Mouse (Mus musculus) lung, postnatal 25 days (tissue): ENCODE measurements around the gene Gm21103.
"Not testable (repeated sequence)": the region's sequence is repeated elsewhere in the genome, so short reads cannot be mapped to it uniquely, and the experiment has no call there.

Source experiments
- DNase-seq: peaks from one replicate; pipeline ENCODE4 v3.0.0; 2022; ENCODE audit warnings: low spot score

Gene Gm21103

DNA sequence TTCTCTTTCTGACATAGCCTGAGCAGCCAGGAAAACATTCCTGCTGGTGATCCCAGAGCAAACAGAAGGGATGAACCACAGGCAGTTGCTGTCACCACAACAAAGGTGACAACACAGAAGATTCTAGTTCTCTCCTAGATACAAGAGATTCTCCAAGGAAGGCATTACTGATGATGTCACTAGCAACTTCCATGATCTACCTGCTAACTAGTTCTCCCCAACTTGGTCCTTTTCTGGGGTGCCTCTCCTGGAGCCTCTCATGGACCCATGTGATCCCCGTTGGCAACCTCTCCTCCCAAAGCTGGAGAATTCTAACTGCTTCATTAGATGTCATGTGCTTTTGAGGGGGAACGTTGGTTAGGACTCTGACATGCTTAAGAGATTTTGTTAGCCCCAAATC is at the start of gene Gm21103:
Gm21103 (minus strand) TSS at position 101 of the 400 bp plus-strand sequence.
- not testable (repeated sequence) for DNase-seq

DNA sequence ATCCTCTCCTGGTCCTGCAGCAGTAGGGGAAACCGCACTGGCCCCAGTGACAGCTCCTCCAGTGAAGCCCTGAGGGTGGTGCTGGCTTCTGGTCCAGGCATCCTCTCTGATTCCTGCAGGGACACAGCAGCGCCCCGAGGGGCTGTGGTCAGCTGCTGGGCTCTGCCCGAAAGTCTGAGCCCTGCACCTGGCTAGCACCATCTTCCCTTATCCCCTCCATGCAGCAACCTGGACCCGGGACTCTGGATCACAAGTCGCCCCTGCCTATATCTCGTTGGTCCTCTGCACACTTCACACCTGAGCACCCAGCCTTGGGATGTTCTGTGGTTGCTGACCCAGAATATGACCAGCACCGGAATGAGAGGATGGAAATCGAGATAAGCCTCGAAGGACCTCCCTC is 38.9 kb upstream of the Gm21103 start, which contains the start of gene Gm3618:
Gm3618 (minus strand) TSS at position 101 of the 400 bp plus-strand sequence.
- not testable (repeated sequence) for DNase-seq

DNA sequence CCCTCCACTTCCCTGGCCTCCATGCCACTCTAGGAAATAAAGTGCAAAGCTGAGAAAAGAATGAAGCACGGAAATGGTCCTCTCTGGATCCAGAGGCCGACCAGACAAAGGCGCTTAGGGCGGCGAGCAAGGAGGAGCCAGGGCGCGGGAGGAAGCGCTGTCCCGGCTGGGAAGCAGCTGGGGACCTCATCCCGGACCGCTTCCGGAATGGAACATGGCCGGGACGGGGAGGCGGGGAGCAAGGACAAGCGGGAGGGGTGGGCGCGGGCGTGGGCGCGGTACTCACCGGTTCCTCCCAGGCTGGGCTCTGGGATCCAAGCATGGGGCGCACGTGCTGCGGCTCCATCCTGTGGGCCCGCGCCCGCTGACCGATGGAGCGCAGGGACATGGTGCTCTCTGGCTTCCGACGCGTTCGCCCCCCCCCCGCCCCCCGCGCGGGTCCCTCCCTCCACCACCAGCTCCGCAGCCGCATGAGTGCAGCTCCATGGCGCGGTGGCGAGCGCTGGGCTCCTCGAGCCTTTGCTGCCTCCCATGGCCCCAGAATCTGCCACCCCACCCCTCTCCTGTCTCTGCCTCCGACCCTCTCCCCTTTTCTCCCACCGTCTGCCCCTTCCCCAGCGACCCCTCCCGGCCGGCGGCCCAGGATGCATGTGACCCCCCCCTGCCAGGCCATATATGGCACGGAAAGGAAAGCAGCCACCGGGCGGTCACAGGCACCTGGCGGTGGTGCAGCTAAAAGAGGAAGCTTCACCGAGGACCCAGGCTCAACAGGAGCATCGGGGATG is 17.5 kb downstream of the Gm21103 start, which contains the start of gene Gm3411:
Gm3411 (minus strand) TSS at position 320 of the 785 bp plus-strand sequence.
- DNase-seq = peak; percentile 33
